Mouse (Mus musculus): ENCODE data around the gene Hist1h3b. TPM values are rescaled to one million over a fixed set of nuclear protein-coding genes. Genes with fewer than 3 reads are reported as not detected.
"Not testable (repeated sequence)": the region's sequence is repeated elsewhere in the genome, so short reads cannot be mapped to it uniquely, and the experiment has no call there.

Gene Hist1h3b
- polyA plus RNA-seq, 2 experiments, result 6.5 to 52.4 TPM

- peak within 1 kb of the TSS; percentile 94 for H3K27ac ChIP-seq (replicated peaks; ENCODE audit: low read depth, low read length)
- peaks cover 20% of the 10 kb centered on the region for H3K4me1 ChIP-seq (ENCODE audit: control insufficient read depth, insufficient read depth, low read length)
- peak within 1 kb of the TSS; percentile 75 for H3K9ac ChIP-seq (ENCODE audit: low read depth, low read length, severe bottlenecking)
- peak; percentile 98; the same call in 1 of the 2 replicates for TF ChIP-seq POLR2A (IDR thresholded peaks at IDR 0.05; ENCODE audit: borderline replicate concordance, extremely low read depth, insufficient read depth, insufficient read length)
- ATAC-seq (ENCODE audit: low FRiP score, low read depth), result peak; percentile 74
- WGBS, result 4% methylated on average over 34 of the region's 34 CpGs
- H3K36me3 ChIP-seq (ENCODE audit: control insufficient read depth, insufficient read depth, low read length), result no peaks in the 10 kb centered on the region
- H3K4me3 ChIP-seq (replicated peaks; ENCODE audit: low read length), result peak within 1 kb of the TSS; percentile 52
- DNase-seq (ENCODE audit: low spot score), result peak; percentile 99
- no peaks in the 10 kb centered on the region for H3K27me3 ChIP-seq (ENCODE audit: control insufficient read depth, insufficient read depth, low read length)
- H3K4me2 ChIP-seq (replicated peaks; ENCODE audit: low read depth, low read length, severe bottlenecking), result peak within 1 kb of the TSS; percentile 85
- H3K9me3 ChIP-seq (ENCODE audit: control insufficient read depth, low read length), result no peaks in the 10 kb centered on the region
These were observed 11.7 kb downstream of the Hist1h3b start, which contains the start of gene Hist1h1a for GRCm38 (mm10) chr13:23763586-23764323. TSS of gene Hist1h1a (plus strand) at chr13:23763666.

- H3K27ac ChIP-seq (replicated peaks; ENCODE audit: low read depth, low read length), result peak overlapping the region; percentile 94
- ATAC-seq (ENCODE audit: low FRiP score, low read depth) (no peak), DNase-seq (ENCODE audit: low spot score) (no peak)
- H3K4me3 ChIP-seq (replicated peaks; ENCODE audit: low read length), result peak overlapping the region; percentile 52
- H3K9me3 ChIP-seq (ENCODE audit: control insufficient read depth, low read length), result no peaks in the 10 kb centered on the region
- TF ChIP-seq POLR2A (IDR thresholded peaks at IDR 0.05; ENCODE audit: borderline replicate concordance, extremely low read depth, insufficient read depth, insufficient read length), result no peak
- H3K4me2 ChIP-seq (replicated peaks; ENCODE audit: low read depth, low read length, severe bottlenecking), result peak overlapping the region; percentile 85
- H3K27me3 ChIP-seq (ENCODE audit: control insufficient read depth, insufficient read depth, low read length), result no peaks in the 10 kb centered on the region
- peak overlapping the region; percentile 75 for H3K9ac ChIP-seq (ENCODE audit: low read depth, low read length, severe bottlenecking)
- 34% methylated on average over 12 of the region's 12 CpGs for WGBS
- peaks cover 20% of the 10 kb centered on the region for H3K4me1 ChIP-seq (ENCODE audit: control insufficient read depth, insufficient read depth, low read length)
- H3K36me3 ChIP-seq (ENCODE audit: control insufficient read depth, insufficient read depth, low read length), result no peaks in the 10 kb centered on the region
These were observed 12.5 kb downstream of the Hist1h3b start for GRCm38 (mm10) chr13:23764324-23765171.

GRCm38 (mm10) chr13:23765172-23765513, 13.1 kb downstream of the Hist1h3b start:
- H3K9me3 ChIP-seq (ENCODE audit: control insufficient read depth, low read length), result no peaks in the 10 kb centered on the region
- H3K4me3 ChIP-seq (replicated peaks; ENCODE audit: low read length), result no peak overlapping the region
- H3K4me1 ChIP-seq (ENCODE audit: control insufficient read depth, insufficient read depth, low read length), result peaks cover 16% of the 10 kb centered on the region
- H3K4me2 ChIP-seq (replicated peaks; ENCODE audit: low read depth, low read length, severe bottlenecking), result no peak overlapping the region
- H3K36me3 ChIP-seq (ENCODE audit: control insufficient read depth, insufficient read depth, low read length), result no peaks in the 10 kb centered on the region
- 47% methylated on average over 1 of the region's 1 CpGs for WGBS
- no peak for ATAC-seq (ENCODE audit: low FRiP score, low read depth)
- H3K9ac ChIP-seq (ENCODE audit: low read depth, low read length, severe bottlenecking), result no peak overlapping the region
- no peak for DNase-seq (ENCODE audit: low spot score)
- no peak overlapping the region for H3K27ac ChIP-seq (replicated peaks; ENCODE audit: low read depth, low read length)
- no peak for TF ChIP-seq POLR2A (IDR thresholded peaks at IDR 0.05; ENCODE audit: borderline replicate concordance, extremely low read depth, insufficient read depth, insufficient read length)
- no peaks in the 10 kb centered on the region for H3K27me3 ChIP-seq (ENCODE audit: control insufficient read depth, insufficient read depth, low read length)

- no peaks in the 10 kb centered on the region for H3K27me3 ChIP-seq (ENCODE audit: control insufficient read depth, insufficient read depth, low read length)
- H3K9me3 ChIP-seq (ENCODE audit: control insufficient read depth, low read length), result no peaks in the 10 kb centered on the region
- DNase-seq (ENCODE audit: low spot score), result no peak
- peaks cover 11% of the 10 kb centered on the region for H3K4me1 ChIP-seq (ENCODE audit: control insufficient read depth, insufficient read depth, low read length)
- no peak for ATAC-seq (ENCODE audit: low FRiP score, low read depth)
- H3K36me3 ChIP-seq (ENCODE audit: control insufficient read depth, insufficient read depth, low read length), result no peaks in the 10 kb centered on the region
- H3K4me3 ChIP-seq (replicated peaks; ENCODE audit: low read length), result no peak overlapping the region
- no peak overlapping the region for H3K27ac ChIP-seq (replicated peaks; ENCODE audit: low read depth, low read length)
- H3K9ac ChIP-seq (ENCODE audit: low read depth, low read length, severe bottlenecking), result no peak overlapping the region
- no peak for TF ChIP-seq POLR2A (IDR thresholded peaks at IDR 0.05; ENCODE audit: borderline replicate concordance, extremely low read depth, insufficient read depth, insufficient read length)
- H3K4me2 ChIP-seq (replicated peaks; ENCODE audit: low read depth, low read length, severe bottlenecking), result no peak overlapping the region
These were observed 14.7 kb downstream of the Hist1h3b start for GRCm38 (mm10) chr13:23766772-23767171.

- H3K27me3 ChIP-seq (ENCODE audit: control insufficient read depth, insufficient read depth, low read length), result no peaks in the 10 kb centered on the region
- no peaks in the 10 kb centered on the region for H3K9me3 ChIP-seq (ENCODE audit: control insufficient read depth, low read length)
- H3K4me2 ChIP-seq (replicated peaks; ENCODE audit: low read depth, low read length, severe bottlenecking), result no peak overlapping the region
- ATAC-seq (ENCODE audit: low FRiP score, low read depth) (no peak), DNase-seq (ENCODE audit: low spot score) (no peak)
- WGBS, result 53% methylated on average over 5 of the region's 5 CpGs
- H3K4me3 ChIP-seq (replicated peaks; ENCODE audit: low read length), result no peak overlapping the region
- no peak overlapping the region for H3K9ac ChIP-seq (ENCODE audit: low read depth, low read length, severe bottlenecking)
- no peak overlapping the region for H3K27ac ChIP-seq (replicated peaks; ENCODE audit: low read depth, low read length)
- no peak for TF ChIP-seq POLR2A (IDR thresholded peaks at IDR 0.05; ENCODE audit: borderline replicate concordance, extremely low read depth, insufficient read depth, insufficient read length)
- H3K4me1 ChIP-seq (ENCODE audit: control insufficient read depth, insufficient read depth, low read length), result peaks cover 6% of the 10 kb centered on the region
- H3K36me3 ChIP-seq (ENCODE audit: control insufficient read depth, insufficient read depth, low read length), result no peaks in the 10 kb centered on the region
These were observed 16.8 kb downstream of the Hist1h3b start for GRCm38 (mm10) chr13:23768834-23769397.

GRCm38 (mm10) chr13:23769613-23770012, 17.5 kb downstream of the Hist1h3b start, which contains the start of gene Trim38:
TSS of gene Trim38 (plus strand) at chr13:23769913.
- 87% methylated on average over 2 of the region's 2 CpGs for WGBS
- H3K27ac ChIP-seq (replicated peaks; ENCODE audit: low read depth, low read length); H3K36me3 ChIP-seq (ENCODE audit: control insufficient read depth, insufficient read depth, low read length): not testable (repeated sequence)

More at GRCm38 (mm10) chr13:23769613-23770012, 17.5 kb downstream of the Hist1h3b start, which contains the start of gene Trim38:
- not testable (repeated sequence) for ATAC-seq (ENCODE audit: low FRiP score, low read depth); H3K4me2 ChIP-seq (replicated peaks; ENCODE audit: low read depth, low read length, severe bottlenecking); H3K4me1 ChIP-seq (ENCODE audit: control insufficient read depth, insufficient read depth, low read length); H3K4me3 ChIP-seq (replicated peaks; ENCODE audit: low read length); DNase-seq (ENCODE audit: low spot score); H3K9me3 ChIP-seq (ENCODE audit: control insufficient read depth, low read length); H3K27me3 ChIP-seq (ENCODE audit: control insufficient read depth, insufficient read depth, low read length); H3K9ac ChIP-seq (ENCODE audit: low read depth, low read length, severe bottlenecking)

All from limb, embryonic 14.5 days (tissue).